Mouse (Mus musculus) ES-Bruce4 (cell line): ENCODE results near the gene Prkar1b. TPM values are rescaled to one million over a fixed set of nuclear protein-coding genes. Genes with fewer than 3 reads are reported as not detected.

Experiments used
- H3K27ac ChIP-seq: 2 replicates; pipeline ENCODE4 v1.5.1; 2012; ENCODE audit warnings: low read length, inconsistent platforms; ENCODE audit not compliant: insufficient read depth
- H3K27me3 ChIP-seq: 2 replicates; pipeline ENCODE4 v1.6.1; 2012; ENCODE audit warnings: mild to moderate bottlenecking, low read length, inconsistent platforms; ENCODE audit not compliant: control insufficient read depth, poor library complexity, insufficient read depth, severe bottlenecking
- H3K36me3 ChIP-seq: 2 replicates; pipeline ENCODE4 v1.6.1; 2012; ENCODE audit warnings: inconsistent platforms, mild to moderate bottlenecking, low read length, moderate library complexity; ENCODE audit not compliant: control insufficient read depth, poor library complexity, insufficient read depth, severe bottlenecking
- H3K4me1 ChIP-seq: one replicate; pipeline ENCODE4 v1.8.1; 2011; ENCODE audit warnings: low read length; ENCODE audit not compliant: control insufficient read depth, insufficient read depth
- H3K4me3 ChIP-seq: 2 replicates; pipeline ENCODE4 v1.5.1; 2011; ENCODE audit warnings: low read depth, mild to moderate bottlenecking, low read length
- H3K9ac ChIP-seq: 2 replicates; pipeline ENCODE4 v1.6.1; 2012; ENCODE audit warnings: low read depth, mild to moderate bottlenecking, inconsistent platforms; ENCODE audit not compliant: poor library complexity, severe bottlenecking
- H3K9me3 ChIP-seq: replicated peaks from 2 replicates; pipeline ENCODE4 v1.6.1; 2012; ENCODE audit warnings: mild to moderate bottlenecking, low read length, inconsistent platforms; ENCODE audit not compliant: control insufficient read depth, poor library complexity, insufficient read depth, severe bottlenecking
- CTCF ChIP-seq: IDR thresholded peaks from one replicate; pipeline ENCODE4 v1.8.1; 2011; ENCODE audit warnings: low read depth, low read length
- EP300 ChIP-seq: IDR thresholded peaks from 2 replicates; pipeline ENCODE4 v1.6.1; 2011; ENCODE audit warnings: low read depth, low read length; ENCODE audit not compliant: insufficient read depth
- POLR2A ChIP-seq: IDR thresholded peaks from one replicate; pipeline ENCODE4 v1.8.1; 2011; ENCODE audit warnings: low read length; ENCODE audit not compliant: insufficient read depth
- polyA plus RNA-seq: library from polyadenylated mRNA; stranded (reverse); fragments of >200 nt; gene quantifications from 2 replicates; pipeline ENCODE4 v1.2.4, GENCODE M21; 2011; ENCODE audit warnings: low read depth; ENCODE audit not compliant: missing spikeins, insufficient read depth, insufficient read length

Gene Prkar1b
- polyA plus RNA-seq, 1 experiment, result 8.2 TPM

DNA sequence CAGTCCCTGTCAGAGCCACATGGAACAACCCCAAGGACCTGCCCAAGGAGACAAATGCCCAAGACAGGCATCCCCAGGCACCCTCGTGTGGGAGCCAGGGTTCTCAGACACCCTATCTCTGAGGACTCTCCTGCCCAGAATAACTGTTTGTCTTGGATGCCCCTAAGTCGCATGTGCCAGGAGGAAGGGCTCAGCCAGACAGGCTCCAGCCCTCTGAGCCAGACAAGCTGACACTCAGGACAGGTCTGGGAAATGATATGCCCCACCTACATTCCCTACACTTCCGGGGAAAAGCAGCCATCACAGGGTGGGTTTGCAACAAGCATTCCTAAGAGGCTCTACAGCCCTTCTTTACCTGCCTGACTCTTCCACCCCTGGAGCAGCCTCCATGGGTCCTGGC, 172.0 kb downstream of the Prkar1b start:
- H3K4me3 ChIP-seq, result 0 out of 2 replicates have a peak overlapping the region, but pooled peaks have one; percentile 40
- no peaks in the 10 kb centered on the region for H3K9me3 ChIP-seq
- H3K27me3 ChIP-seq, result no peaks in the 10 kb centered on the region
- no peak overlapping the region for H3K27ac ChIP-seq
- no peaks in the 10 kb centered on the region for H3K4me1 ChIP-seq
- H3K9ac ChIP-seq, result no peak overlapping the region
- TF ChIP-seq POLR2A (no peak), CTCF (no peak), EP300 (no peak)
- H3K36me3 ChIP-seq, result no peaks in the 10 kb centered on the region

- no peak for TF ChIP-seq POLR2A
- Histone ChIP-seq H3K9me3 (no peaks in the 10 kb centered on the region), H3K27me3 (no peaks in the 10 kb centered on the region), H3K27ac (peak overlapping the region; percentile 13; the same call in 1 of the 2 replicates), H3K36me3 (no peaks in the 10 kb centered on the region), H3K4me1 (no peaks in the 10 kb centered on the region), H3K4me3 (no peak overlapping the region), H3K9ac (no peak overlapping the region)
Observed at GRCm38 (mm10) chr5:138974911-138975485, 174.8 kb downstream of the Prkar1b start.

GRCm38 (mm10) chr5:138973480-138973879, 176.3 kb downstream of the Prkar1b start:
- H3K9me3 ChIP-seq, result no peaks in the 10 kb centered on the region
- no peak overlapping the region for H3K4me3 ChIP-seq
- H3K27me3 ChIP-seq, result no peaks in the 10 kb centered on the region
- no peak overlapping the region for H3K9ac ChIP-seq
- H3K36me3 ChIP-seq, result no peaks in the 10 kb centered on the region
- H3K27ac ChIP-seq, result no peak overlapping the region
- no peaks in the 10 kb centered on the region for H3K4me1 ChIP-seq
- no peak for TF ChIP-seq CTCF
- no peak for TF ChIP-seq POLR2A
- TF ChIP-seq EP300, result no peak

- Histone ChIP-seq H3K27me3 (no peaks in the 10 kb centered on the region), H3K9ac (no peak overlapping the region), H3K4me1 (no peaks in the 10 kb centered on the region), H3K27ac (no peak overlapping the region), H3K9me3 (no peaks in the 10 kb centered on the region), H3K36me3 (no peaks in the 10 kb centered on the region), H3K4me3 (no peak overlapping the region)
- TF ChIP-seq POLR2A, result no peak
- no peak for TF ChIP-seq EP300
- no peak for TF ChIP-seq CTCF
Observed at GRCm38 (mm10) chr5:138971405-138971804, 178.4 kb downstream of the Prkar1b start.

DNA sequence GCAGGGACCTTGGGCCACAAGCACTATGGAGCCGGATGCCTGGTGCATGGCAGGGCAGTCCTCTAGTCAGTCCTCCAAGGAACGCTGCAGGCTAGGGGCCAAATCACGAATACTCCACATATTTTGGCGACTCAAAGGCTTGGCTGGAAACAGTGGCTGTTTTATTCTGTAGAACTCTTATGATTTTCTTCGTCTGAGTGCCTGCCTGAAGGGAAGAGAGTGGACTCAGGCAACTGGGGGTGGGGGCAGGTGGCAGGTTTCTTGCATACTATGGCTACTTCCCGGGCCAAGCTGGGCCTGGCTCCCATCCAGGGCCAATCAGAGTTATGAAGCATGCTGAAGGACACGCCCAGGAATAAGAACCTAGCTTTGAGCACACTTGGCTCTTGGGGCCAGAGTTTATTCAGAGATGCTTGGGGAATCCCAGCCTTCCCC, 179.7 kb downstream of the Prkar1b start:
- Histone ChIP-seq H3K9ac (no peak overlapping the region), H3K4me3 (no peak overlapping the region), H3K27ac (no peak overlapping the region), H3K27me3 (no peaks in the 10 kb centered on the region), H3K9me3 (no peaks in the 10 kb centered on the region), H3K4me1 (no peaks in the 10 kb centered on the region), H3K36me3 (no peaks in the 10 kb centered on the region)
- no peak for TF ChIP-seq EP300
- no peak for TF ChIP-seq CTCF
- TF ChIP-seq POLR2A, result no peak

Other genes starting within 250 kb of the Prkar1b start
- gene Pdgfa, start 152.6 kb downstream of the Prkar1b start, polyA plus RNA-seq, result 48.7 and 49.5 TPM in 2 replicates
- 21.6 and 22.6 TPM in 2 replicates for gene Dnaaf5, start 222 bp upstream of the Prkar1b start, polyA plus RNA-seq
- 74.1 and 84.2 TPM in 2 replicates for gene Sun1, start 50.6 kb upstream of the Prkar1b start, polyA plus RNA-seq
- 55.9 and 67.7 TPM in 2 replicates for gene Get4, start 102.3 kb upstream of the Prkar1b start, polyA plus RNA-seq
- 16.5 and 17.0 TPM in 2 replicates for gene Adap1, start 175.6 kb upstream of the Prkar1b start, polyA plus RNA-seq
- gene Cox19, start 201.4 kb upstream of the Prkar1b start, polyA plus RNA-seq, result 19.9 and 26.1 TPM in 2 replicates
- not detected in 2 replicates for gene Cyp2w1, start 202.6 kb upstream of the Prkar1b start, polyA plus RNA-seq
- gene Gpr146, start 227.7 kb upstream of the Prkar1b start, polyA plus RNA-seq, result 0.82 and 0.91 TPM in 2 replicates